Mouse (Mus musculus) liver, embryonic 11.5 days (tissue): Measurements from ENCODE around the gene Morn1. TPM values are rescaled to one million over a fixed set of nuclear protein-coding genes. Genes with fewer than 3 reads are reported as not detected.
A peak's percentile ranks its signal among the peaks of the same experiment; 100 is the strongest.

Experiments
- ATAC-seq: fragments of 200-750 bp; cut with Nextera tagmentation; replicated peaks from 2 replicates; pipeline ENCODE4 v1.8.0; 2017; ENCODE audit warnings: moderate number of reproducible peaks, mild to moderate bottlenecking, moderate TSS enrichment, moderate library complexity; ENCODE audit not compliant: low FRiP score
- DNase-seq: peaks from one replicate; pipeline ENCODE4 v3.0.0-alpha.2; 2017; ENCODE audit warnings: low spot score
- H3K27ac ChIP-seq: fragments of 300-500 bp; sonication (generic); 2 replicates; pipeline ENCODE4 v1.5.1; 2014; ENCODE audit warnings: mild to moderate bottlenecking, low read depth, low read length, control low read depth
- H3K27me3 ChIP-seq: fragments of 300-500 bp; sonication (generic); replicated peaks from 2 replicates; pipeline ENCODE4 v1.6.1; 2014; ENCODE audit warnings: low read length, mixed read lengths; ENCODE audit not compliant: control insufficient read depth, insufficient read depth
- H3K36me3 ChIP-seq: fragments of 300-500 bp; sonication (generic); 2 replicates; pipeline ENCODE4 v1.6.1; 2014; ENCODE audit warnings: mild to moderate bottlenecking, low read length, moderate library complexity, mixed read lengths; ENCODE audit not compliant: control insufficient read depth, insufficient read depth
- H3K4me1 ChIP-seq: fragments of 300-500 bp; sonication (generic); replicated peaks from 2 replicates; pipeline ENCODE4 v1.6.1; 2014; ENCODE audit warnings: low read length, mixed read lengths; ENCODE audit not compliant: control insufficient read depth, insufficient read depth
- H3K4me2 ChIP-seq: fragments of 300-500 bp; sonication (generic); 2 replicates; pipeline ENCODE4 v1.6.1; 2014; ENCODE audit warnings: mild to moderate bottlenecking, control low read depth, moderate library complexity
- H3K4me3 ChIP-seq: fragments of 300-500 bp; sonication (generic); 2 replicates; pipeline ENCODE4 v1.5.1; 2014; ENCODE audit warnings: low read depth, low read length, control low read depth
- H3K9ac ChIP-seq: fragments of 300-500 bp; sonication (generic); 2 replicates; pipeline ENCODE4 v1.6.1; 2014; ENCODE audit warnings: low read depth, low read length, control low read depth
- H3K9me3 ChIP-seq: fragments of 300-500 bp; sonication (generic); 2 replicates; pipeline ENCODE4 v1.6.1; 2016; ENCODE audit warnings: low read length, inconsistent platforms, mixed read lengths; ENCODE audit not compliant: control insufficient read depth
- WGBS: fragments of 180-500 bp; shearing (Covaris S2); extraction: QIAGEN DNeasy Blood & Tissue Kit; methylation state at CpG from one replicate; pipeline ENCODE4 v1.1.7; 2014; 5-methylcytosine and 5-hydroxymethylcytosine counted together
- polyA plus RNA-seq: library from polyadenylated mRNA; unstranded; fragments of >200 nt; fragmentation: Nextera tagmentation; extraction: Ambion mirVana; gene quantifications from 2 replicates; pipeline ENCODE4 v1.2.1, GENCODE M21; 2014

Morn1 gene
- polyA plus RNA-seq, result 3.4 and 3.5 TPM in 2 replicates

DNA sequence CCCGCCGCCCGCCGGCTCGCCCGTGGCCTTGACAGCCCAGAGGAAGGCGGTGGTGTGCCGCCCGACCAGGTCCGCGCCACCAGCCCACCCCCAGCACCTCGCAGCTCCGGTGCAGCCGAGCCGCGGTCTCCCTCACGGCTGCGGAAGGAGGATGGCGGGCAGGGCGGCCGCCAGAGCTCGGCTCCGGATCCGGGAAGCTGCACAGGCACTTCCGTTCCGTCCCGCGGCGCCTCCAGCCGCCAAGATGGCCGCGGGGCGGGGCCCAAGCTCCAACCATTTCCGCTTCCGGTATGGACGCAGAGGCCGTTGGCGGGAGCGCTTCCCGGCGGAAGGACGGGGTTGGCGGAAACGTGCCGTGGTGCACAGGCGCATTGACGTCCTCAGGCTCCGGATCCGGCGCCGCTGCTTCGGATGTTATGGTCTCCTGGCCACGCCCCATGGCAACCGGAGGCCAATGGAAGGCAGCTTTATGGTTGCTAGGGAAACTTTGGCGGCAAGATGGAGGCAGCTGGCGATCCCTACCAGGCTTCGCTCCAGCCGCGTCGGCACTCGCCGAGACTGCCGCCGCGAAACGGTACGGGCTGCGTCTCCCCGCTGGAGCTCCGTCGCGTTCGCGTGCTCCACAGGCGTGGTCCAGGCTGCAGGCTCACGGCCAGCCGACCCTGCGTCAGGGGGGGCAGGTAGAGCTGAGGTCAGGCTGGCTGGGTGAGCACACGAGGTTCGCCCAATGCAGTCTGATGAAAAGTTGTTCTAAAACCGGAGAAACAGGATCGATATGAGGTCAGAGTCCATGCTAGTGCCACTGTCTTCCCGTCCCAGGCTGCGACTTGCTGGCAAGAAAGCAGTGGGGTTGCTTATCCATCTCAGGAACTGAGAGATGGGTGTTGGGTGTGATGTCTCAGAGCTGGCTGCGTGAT is at the start of gene Morn1, which contains the start of gene Rer1:
Gene Morn1 (plus strand): TSS at position 470 of the 917 bp plus-strand sequence.
Gene Rer1 (minus strand): TSS at position 275 of the 917 bp plus-strand sequence.
- peak; percentile 100 for DNase-seq
- H3K4me3 ChIP-seq, result peak within 1 kb of the TSS; percentile 96
- H3K9me3 ChIP-seq, result no peaks in the 10 kb centered on the region
- peaks cover 13% of the 10 kb centered on the region for H3K36me3 ChIP-seq
- H3K4me1 ChIP-seq, result peaks cover 25% of the 10 kb centered on the region
- no peaks in the 10 kb centered on the region for H3K27me3 ChIP-seq
- H3K9ac ChIP-seq, result peak within 1 kb of the TSS; percentile 92
- peak; percentile 97 for ATAC-seq
- under 1% methylated on average over 84 of the region's 85 CpGs for WGBS
- peak within 1 kb of the TSS; percentile 95 for H3K27ac ChIP-seq
- peak within 1 kb of the TSS; percentile 93 for H3K4me2 ChIP-seq

GRCm38 (mm10) chr4:155040197-155040596 is 46.2 kb upstream of the Morn1 start:
- no peak for ATAC-seq
- Histone ChIP-seq H3K9ac (no peak overlapping the region), H3K36me3 (no peaks in the 10 kb centered on the region), H3K27ac (no peak overlapping the region), H3K4me2 (no peak overlapping the region), H3K27me3 (peaks cover 58% of the 10 kb centered on the region), H3K9me3 (no peaks in the 10 kb centered on the region), H3K4me1 (no peaks in the 10 kb centered on the region), H3K4me3 (no peak overlapping the region)
- DNase-seq, result no peak
- WGBS, result 53% methylated on average over 9 of the region's 9 CpGs

- Histone ChIP-seq H3K9ac (no peak overlapping the region), H3K4me3 (no peak overlapping the region), H3K36me3 (no peaks in the 10 kb centered on the region), H3K27me3 (peaks cover 60% of the 10 kb centered on the region), H3K4me2 (no peak overlapping the region), H3K4me1 (no peaks in the 10 kb centered on the region), H3K27ac (no peak overlapping the region), H3K9me3 (no peaks in the 10 kb centered on the region)
- DNase-seq (no peak), ATAC-seq (no peak)
- 65% methylated on average over 6 of the region's 6 CpGs for WGBS
Measured at GRCm38 (mm10) chr4:155040696-155041095, 45.7 kb upstream of the Morn1 start.

GRCm38 (mm10) chr4:155042606-155043288 is 43.6 kb upstream of the Morn1 start:
- H3K4me1 ChIP-seq, result no peaks in the 10 kb centered on the region
- 4% methylated on average over 62 of the region's 65 CpGs for WGBS
- peaks cover 60% of the 10 kb centered on the region for H3K27me3 ChIP-seq
- H3K36me3 ChIP-seq, result no peaks in the 10 kb centered on the region
- DNase-seq (no peak), ATAC-seq (no peak)
- no peak overlapping the region for H3K9ac ChIP-seq
- H3K4me2 ChIP-seq, result peak overlapping the region; percentile 55
- no peak overlapping the region for H3K27ac ChIP-seq
- peak overlapping the region; percentile 29 for H3K4me3 ChIP-seq
- H3K9me3 ChIP-seq, result no peaks in the 10 kb centered on the region

DNA sequence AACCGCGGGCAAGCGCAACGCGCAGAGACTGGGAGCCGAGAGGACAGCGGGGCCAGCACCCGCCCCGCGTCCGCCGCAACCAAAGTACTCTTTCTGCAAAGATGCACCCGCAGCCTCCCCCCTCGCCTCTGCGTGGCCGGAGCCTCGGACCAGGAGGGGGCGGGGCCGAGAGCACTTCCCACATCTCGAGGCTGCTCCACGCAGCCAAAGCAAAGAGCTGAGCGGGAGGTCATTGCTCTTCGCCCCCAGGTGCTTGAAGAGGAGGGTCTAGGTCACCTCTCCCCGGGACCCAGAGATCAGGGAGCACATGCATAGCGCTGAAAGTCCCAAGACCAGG is 43.1 kb upstream of the Morn1 start:
- H3K27ac ChIP-seq, result no peak overlapping the region
- no peak overlapping the region for H3K9ac ChIP-seq
- DNase-seq, result no peak
- H3K9me3 ChIP-seq, result no peaks in the 10 kb centered on the region
- peak overlapping the region; percentile 55 for H3K4me2 ChIP-seq
- 3% methylated on average over 25 of the region's 25 CpGs for WGBS
- no peaks in the 10 kb centered on the region for H3K36me3 ChIP-seq
- no peak for ATAC-seq
- no peaks in the 10 kb centered on the region for H3K4me1 ChIP-seq
- peaks cover 57% of the 10 kb centered on the region for H3K27me3 ChIP-seq
- H3K4me3 ChIP-seq, result peak overlapping the region; percentile 29

- no peak overlapping the region for H3K27ac ChIP-seq
- no peak overlapping the region for H3K4me2 ChIP-seq
- no peaks in the 10 kb centered on the region for H3K4me1 ChIP-seq
- DNase-seq (no peak), ATAC-seq (no peak)
- no peaks in the 10 kb centered on the region for H3K9me3 ChIP-seq
- no peaks in the 10 kb centered on the region for H3K36me3 ChIP-seq
- WGBS, result 76% methylated on average over 14 of the region's 14 CpGs
- H3K4me3 ChIP-seq, result no peak overlapping the region
- H3K9ac ChIP-seq, result no peak overlapping the region
- peaks cover 41% of the 10 kb centered on the region for H3K27me3 ChIP-seq
Measured at GRCm38 (mm10) chr4:155046636-155047035, 39.7 kb upstream of the Morn1 start.

- DNase-seq (no peak), ATAC-seq (no peak)
- H3K27me3 ChIP-seq, result peaks cover 6% of the 10 kb centered on the region
- H3K9me3 ChIP-seq, result no peaks in the 10 kb centered on the region
- no peak overlapping the region for H3K4me3 ChIP-seq
- no peaks in the 10 kb centered on the region for H3K4me1 ChIP-seq
- H3K27ac ChIP-seq, result no peak overlapping the region
- no peak overlapping the region for H3K9ac ChIP-seq
- H3K4me2 ChIP-seq, result no peak overlapping the region
- 74% methylated on average over 7 of the region's 7 CpGs for WGBS
- H3K36me3 ChIP-seq, result no peaks in the 10 kb centered on the region
Measured at GRCm38 (mm10) chr4:155050116-155050515, 36.3 kb upstream of the Morn1 start.

DNA sequence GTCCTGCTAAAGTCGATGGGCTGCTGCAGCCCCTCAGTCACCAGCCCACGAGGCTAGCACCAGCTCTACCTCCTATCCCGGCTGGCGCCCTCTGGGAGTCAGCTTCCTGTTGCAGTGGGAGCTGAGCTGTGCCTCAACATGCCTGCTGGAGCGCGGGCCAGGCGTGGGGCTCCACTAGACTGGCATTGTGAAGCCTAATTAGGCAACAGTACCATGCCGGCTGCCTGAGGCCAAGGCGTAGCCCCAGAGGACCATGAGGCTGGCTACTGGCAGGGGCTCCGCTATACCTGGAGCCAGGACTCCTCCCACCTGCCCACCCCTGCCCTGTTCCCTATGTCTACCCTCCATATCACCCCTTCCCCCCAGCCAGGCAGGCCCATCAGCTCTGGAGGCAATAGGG is 29.7 kb upstream of the Morn1 start, which contains the start of gene Plch2:
Gene Plch2 (minus strand): TSS at position 61 of the 400 bp plus-strand sequence.
- Histone ChIP-seq H3K27me3 (0 out of 2 replicates have a peak, but pooled peaks cover 3% of the 10 kb centered on the region), H3K4me1 (no peaks in the 10 kb centered on the region), H3K27ac (no peak within 1 kb of the TSS), H3K4me2 (no peak within 1 kb of the TSS), H3K9ac (no peak within 1 kb of the TSS), H3K36me3 (no peaks in the 10 kb centered on the region), H3K4me3 (no peak within 1 kb of the TSS), H3K9me3 (no peaks in the 10 kb centered on the region)
- whole genome bisulfite sequencing, result 57% methylated on average over 10 of the region's 10 CpGs
- ATAC-seq (no peak), DNase-seq (no peak)
